Mouse (Mus musculus) C2C12 (cell line): ENCODE results near the gene Mcts2.

Experiments used
- CEBPB ChIP-seq: IDR thresholded peaks from one replicate; pipeline ENCODE4 v1.6.1; 2011; ENCODE audit warnings: low read depth, mild to moderate bottlenecking, control low read depth, moderate library complexity
- CTCF ChIP-seq: IDR thresholded peaks from one replicate; pipeline ENCODE4 v1.5.1; 2011; ENCODE audit not compliant: control insufficient read depth, insufficient read depth, insufficient read length
- FOSL1 ChIP-seq: IDR thresholded peaks from one replicate; pipeline ENCODE4 v1.8.0; 2011; ENCODE audit warnings: mild to moderate bottlenecking, low read length; ENCODE audit not compliant: poor library complexity, insufficient read depth, severe bottlenecking
- MAX ChIP-seq: IDR thresholded peaks from one replicate; pipeline ENCODE4 v1.6.1; 2011; ENCODE audit warnings: mild to moderate bottlenecking, control low read depth
- MYOD1 ChIP-seq: IDR thresholded peaks from one replicate; pipeline ENCODE4 v1.6.1; 2011; ENCODE audit warnings: low read depth; ENCODE audit not compliant: control insufficient read depth, insufficient read length
- MYOG ChIP-seq: IDR thresholded peaks from one replicate; pipeline ENCODE4 v1.6.1; 2011; ENCODE audit not compliant: control insufficient read depth, insufficient read length; ENCODE audit errors: extremely low read depth
- USF1 ChIP-seq: IDR thresholded peaks from one replicate; pipeline ENCODE4 v1.6.1; 2011; ENCODE audit warnings: low read depth, mild to moderate bottlenecking, control low read depth, moderate library complexity

DNA sequence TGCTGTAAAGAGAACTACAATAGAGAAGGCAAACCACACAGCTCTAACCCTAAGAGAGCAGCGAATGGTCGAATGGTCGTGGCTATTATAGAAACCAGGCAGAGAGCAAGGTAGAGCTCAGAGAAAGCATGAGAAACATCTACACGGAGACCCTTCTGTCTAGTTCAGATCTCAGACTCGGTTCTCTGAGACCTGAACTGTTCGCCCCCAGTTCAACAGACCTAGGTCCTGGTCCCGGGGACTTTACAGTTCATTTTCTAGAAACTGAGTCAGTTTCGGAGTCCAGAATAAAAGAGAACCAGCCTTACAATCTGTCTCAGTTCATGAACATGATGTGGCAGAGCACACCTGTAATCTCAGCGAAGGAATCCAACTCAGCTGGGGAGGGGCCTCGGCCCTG is 47.7 kb downstream of the Mcts2 start:
- TF ChIP-seq CTCF, result no peak
- TF ChIP-seq MAX, result no peak
- no peak for TF ChIP-seq USF1
- TF ChIP-seq CEBPB, result no peak
- no peak for TF ChIP-seq MYOD1
- no peak for TF ChIP-seq FOSL1
- no peak for TF ChIP-seq MYOG
